Mouse (Mus musculus) gastrocnemius, adult 8-10 months (tissue): Measurements from ENCODE around the gene Oat. TPM values are rescaled to one million over a fixed set of nuclear protein-coding genes. Genes with fewer than 3 reads are reported as not detected.

ENCODE experiments used
- DNase-seq, 2 experiments: peaks; one replicate each; pipeline ENCODE4 v3.0.0; 2022; ENCODE audit warnings: low spot score in 2 of 2
- total RNA-seq, 4 experiments: library from RNA; stranded (reverse); gene quantifications; 2 replicates each; pipeline ENCODE4 v1.2.4; 2022

Oat gene
- 100 to 1,000 TPM; 147 to 208 (median 171) TPM for total RNA-seq

GRCm38 (mm10) chr7:132576116-132576650, at the start of gene Oat:
Gene Oat (minus strand): TSS chr7:132576398.
- DNase-seq = peak; percentile 91 to 95

GRCm38 (mm10) chr7:132624161-132624560, 48.0 kb upstream of the Oat start:
- no peak for DNase-seq

- no peak for DNase-seq
Measured at GRCm38 (mm10) chr7:132619975-132620918, 44.0 kb upstream of the Oat start.

- no peak for DNase-seq
Measured at GRCm38 (mm10) chr7:132619549-132619948, 43.4 kb upstream of the Oat start.

GRCm38 (mm10) chr7:132617021-132617564, 40.9 kb upstream of the Oat start:
- DNase-seq = no peak

- no peak for DNase-seq
Measured at GRCm38 (mm10) chr7:132616391-132616790, 40.2 kb upstream of the Oat start.

GRCm38 (mm10) chr7:132615346-132615745, 39.1 kb upstream of the Oat start:
- no peak for DNase-seq

GRCm38 (mm10) chr7:132611530-132611929, 35.3 kb upstream of the Oat start:
- DNase-seq = no peak

- DNase-seq = peak; percentile 74 to 84
Measured at GRCm38 (mm10) chr7:132610468-132611318, 34.5 kb upstream of the Oat start, which contains the start of gene Lhpp. Gene Lhpp (plus strand): TSS chr7:132610638.

- no peak for DNase-seq
Measured at GRCm38 (mm10) chr7:132608316-132609020, 32.3 kb upstream of the Oat start.

- peak; percentile 32 to 43 for DNase-seq
Measured at GRCm38 (mm10) chr7:132605689-132606088, 29.5 kb upstream of the Oat start.

- DNase-seq = no peak
Measured at GRCm38 (mm10) chr7:132604720-132605119, 28.5 kb upstream of the Oat start.

- DNase-seq = no peak
Measured at GRCm38 (mm10) chr7:132600926-132601325, 24.7 kb upstream of the Oat start.

GRCm38 (mm10) chr7:132600026-132600425, 23.8 kb upstream of the Oat start:
- no peak for DNase-seq

- no peak for DNase-seq
Measured at GRCm38 (mm10) chr7:132599071-132599975, 23.1 kb upstream of the Oat start, which contains the start of gene Nkx1-2. Gene Nkx1-2 (minus strand): TSS chr7:132599637.

GRCm38 (mm10) chr7:132597251-132598041, 21.2 kb upstream of the Oat start:
- DNase-seq = peak in 1 of 2 experiments; percentile 16

- no peak for DNase-seq
Measured at GRCm38 (mm10) chr7:132596557-132597250, 20.5 kb upstream of the Oat start.

GRCm38 (mm10) chr7:132595787-132596186, 19.6 kb upstream of the Oat start:
- no peak for DNase-seq
